Mouse (Mus musculus) small intestine, adult 2 months (tissue): ENCODE measurements around the gene Pcolce.

ENCODE experiments used
- CTCF ChIP-seq: fragments of 200-500 bp; IDR thresholded peaks from 2 replicates; pipeline ENCODE4 v1.5.1; 2012; ENCODE audit warnings: low read depth, mild to moderate bottlenecking, control low read depth, inconsistent platforms, low read length, moderate library complexity, mixed read lengths; ENCODE audit not compliant: insufficient replicate concordance, insufficient read length; ENCODE audit errors: extremely low read depth
- POLR2A ChIP-seq: fragments of 200-500 bp; IDR thresholded peaks from 2 replicates; pipeline ENCODE4 v1.6.1; 2012; ENCODE audit warnings: low read depth, mild to moderate bottlenecking, control low read depth, inconsistent platforms, low read length, moderate library complexity

- no peak for TF ChIP-seq CTCF
- TF ChIP-seq POLR2A, result no peak
These were observed 47.8 kb downstream of the Pcolce start for GRCm38 (mm10) chr5:137565744-137566143.
